Mouse (Mus musculus): Measurements from ENCODE around the gene Apol7e. TPM values are rescaled to one million over a fixed set of nuclear protein-coding genes. Genes with fewer than 3 reads are reported as not detected.
"Not testable (repeated sequence)": the region's sequence is repeated elsewhere in the genome, so short reads cannot be mapped to it uniquely, and the experiment has no call there.

Apol7e gene
- polyA plus RNA-seq, 1 experiment from 2014 or later = 8.1 TPM

- DNase-seq (ENCODE audit: low spot score) = no peak
These were observed 42.0 kb downstream of the Apol7e start for GRCm38 (mm10) chr15:77740511-77741297.

GRCm38 (mm10) chr15:77741556-77741955, 42.9 kb downstream of the Apol7e start:
- not testable (repeated sequence) for DNase-seq (ENCODE audit: low spot score)

- DNase-seq (ENCODE audit: low spot score) = no peak
These were observed 46.0 kb downstream of the Apol7e start for GRCm38 (mm10) chr15:77744632-77745031.

GRCm38 (mm10) chr15:77745081-77745480, 46.4 kb downstream of the Apol7e start:
- DNase-seq (ENCODE audit: low spot score) = no peak

- no peak for DNase-seq (ENCODE audit: low spot score)
These were observed 47.7 kb downstream of the Apol7e start for GRCm38 (mm10) chr15:77746326-77746725.

GRCm38 (mm10) chr15:77748414-77748813, 49.8 kb downstream of the Apol7e start:
- no peak for DNase-seq (ENCODE audit: low spot score)

- no peak for DNase-seq (ENCODE audit: low spot score)
These were observed 51.1 kb downstream of the Apol7e start for GRCm38 (mm10) chr15:77749717-77750116.

GRCm38 (mm10) chr15:77750461-77750860, 51.8 kb downstream of the Apol7e start:
- DNase-seq (ENCODE audit: low spot score) = peak; percentile 59

GRCm38 (mm10) chr15:77752443-77752842, 53.8 kb downstream of the Apol7e start:
- DNase-seq (ENCODE audit: low spot score) = no peak

- no peak for DNase-seq (ENCODE audit: low spot score)
These were observed 56.5 kb downstream of the Apol7e start for GRCm38 (mm10) chr15:77755132-77755531.

GRCm38 (mm10) chr15:77756081-77756480, 57.4 kb downstream of the Apol7e start:
- DNase-seq (ENCODE audit: low spot score) = no peak

- peak; percentile 75 for DNase-seq (ENCODE audit: low spot score)
These were observed 58.2 kb downstream of the Apol7e start, which contains the start of gene Apol8 for GRCm38 (mm10) chr15:77756848-77757247. Apol8 (minus strand) TSS chr15:77757003.

- DNase-seq (ENCODE audit: low spot score) = no peak
These were observed 59.0 kb downstream of the Apol7e start for GRCm38 (mm10) chr15:77757586-77758226.

- no peak for DNase-seq (ENCODE audit: low spot score)
These were observed 61.4 kb downstream of the Apol7e start for GRCm38 (mm10) chr15:77760037-77760436.

- DNase-seq (ENCODE audit: low spot score) = no peak
These were observed 62.4 kb downstream of the Apol7e start for GRCm38 (mm10) chr15:77761083-77761482.

- DNase-seq (ENCODE audit: low spot score) = peak; percentile 70
These were observed 63.1 kb downstream of the Apol7e start for GRCm38 (mm10) chr15:77761561-77762380.

- no peak for DNase-seq (ENCODE audit: low spot score)
These were observed 64.4 kb downstream of the Apol7e start for GRCm38 (mm10) chr15:77763050-77763449.

GRCm38 (mm10) chr15:77763702-77764101, 65.0 kb downstream of the Apol7e start:
- no peak for DNase-seq (ENCODE audit: low spot score)

GRCm38 (mm10) chr15:77764391-77765006, 65.8 kb downstream of the Apol7e start:
- no peak for DNase-seq (ENCODE audit: low spot score)

GRCm38 (mm10) chr15:77765484-77766093, 66.9 kb downstream of the Apol7e start:
- no peak for DNase-seq (ENCODE audit: low spot score)

GRCm38 (mm10) chr15:77766981-77767380, 68.3 kb downstream of the Apol7e start:
- DNase-seq (ENCODE audit: low spot score) = no peak
